8 mouse cellular contexts compared by ENCODE assay signal in genomic region chrX:9199761-9200371, GRCm38 (mm10). TPM values are rescaled to one million over a fixed set of nuclear protein-coding genes. Genes with fewer than 3 reads are reported as not detected.
DNase-seq lines count a peak whose midpoint lies in the region; ATAC-seq and TF ChIP-seq lines count a peak whose summit lies in the region.

Gene Lancl3 (plus strand): TSS chrX:9199902.

- TF ChIP-seq POLR2A in kidney, adult 2 months (IDR thresholded peaks at IDR 0.05; ENCODE audit: low read depth, low read length) = no peak

- H3K4me3 ChIP-seq in heart, embryonic 10.5 days = peak within 1 kb of the TSS; percentile 59
- peak within 1 kb of the TSS; percentile 59 for H3K4me3 ChIP-seq in kidney, adult 2 months (ENCODE audit: insufficient read depth, low read depth, low read length)
- peak within 1 kb of the TSS; percentile 44 for H3K4me3 ChIP-seq in lung, embryonic 15.5 days

- H3K9ac ChIP-seq in lung, embryonic 15.5 days = peak within 1 kb of the TSS; percentile 32

- peak; percentile 84 for ATAC-seq in lung, embryonic 15.5 days (ENCODE audit: borderline replicate concordance, extremely low read depth, low FRiP score, low TSS enrichment)

- H3K9me3 ChIP-seq in heart, embryonic 10.5 days = no peaks in the 10 kb centered on the region
- no peaks in the 10 kb centered on the region for H3K9me3 ChIP-seq in lung, embryonic 15.5 days

- H3K4me1 ChIP-seq in heart, embryonic 10.5 days = no peaks in the 10 kb centered on the region
- 0 out of 2 replicates have a peak, but pooled peaks cover 3% of the 10 kb centered on the region for H3K4me1 ChIP-seq in kidney, adult 2 months (ENCODE audit: control insufficient read depth, insufficient read depth, low read length)
- no peaks in the 10 kb centered on the region for H3K4me1 ChIP-seq in lung, embryonic 15.5 days

- H3K27me3 ChIP-seq in heart, embryonic 10.5 days (ENCODE audit: insufficient read depth, poor library complexity, severe bottlenecking) = peaks cover 19% of the 10 kb centered on the region
- H3K27me3 ChIP-seq in kidney, adult 2 months (replicated peaks; ENCODE audit: control insufficient read depth, insufficient read depth, low read length) = no peaks in the 10 kb centered on the region
- H3K27me3 ChIP-seq in lung, embryonic 15.5 days = peaks cover 7% of the 10 kb centered on the region; the same call in 1 of the 2 replicates

- peak within 1 kb of the TSS; percentile 74 for H3K4me2 ChIP-seq in lung, embryonic 15.5 days

- peak within 1 kb of the TSS; percentile 62; the same call in 1 of the 2 replicates for H3K27ac ChIP-seq in heart, embryonic 10.5 days
- peak within 1 kb of the TSS; percentile 52; the same call in 1 of the 2 replicates for H3K27ac ChIP-seq in kidney, adult 2 months (ENCODE audit: insufficient read depth, low read depth, low read length)
- no peak within 1 kb of the TSS for H3K27ac ChIP-seq in lung, embryonic 15.5 days

- peak; percentile 40 for DNase-seq in 3T3-L1 (ENCODE audit: low read depth, low spot score)
- DNase-seq in NIH3T3 (ENCODE audit: low read depth) = peak; percentile 42
- peak; percentile 43 to 56 for DNase-seq in cerebellum, postnatal 36 days
- DNase-seq in heart, embryonic 10.5 days (ENCODE audit: low spot score) = peak; percentile 73
- peak; percentile 52 for DNase-seq in kidney, adult 2 months
- peak; percentile 2 for DNase-seq in ovary, postnatal 14 days (ENCODE audit: low spot score)
- DNase-seq in spleen, adult 12 weeks (ENCODE audit: low spot score) = no peak

- H3K36me3 ChIP-seq in heart, embryonic 10.5 days = no peaks in the 10 kb centered on the region
- no peaks in the 10 kb centered on the region for H3K36me3 ChIP-seq in kidney, adult 2 months (ENCODE audit: control insufficient read depth, insufficient read depth, low read length)
- H3K36me3 ChIP-seq in lung, embryonic 15.5 days = no peaks in the 10 kb centered on the region

- 10% methylated on average over 49 of the region's 49 CpGs for WGBS in heart, embryonic 10.5 days
- under 1% methylated on average over 44 of the region's 49 CpGs for WGBS in kidney, adult 2 months
- 16% methylated on average over 38 of the region's 49 CpGs for WGBS in lung, embryonic 15.5 days

- no peak for TF ChIP-seq CTCF in kidney, adult 2 months (conservative IDR thresholded peaks at IDR 0.05; ENCODE audit: insufficient read depth, insufficient read length, low read depth, low read length)

RNA-seq across cellular contexts. Expression of gene Lancl3, which starts in this region (rescaled TPM):
- 0.37 and 0.67 TPM in 2 replicates for polyA plus RNA-seq in heart, embryonic 10.5 days (2016; fragmentation: Nextera tagmentation; extraction: Ambion mirVana)
- 0.50 and 0.72 TPM in 2 replicates for polyA plus RNA-seq in kidney, adult 2 months (2012; rRNA removed)
- 1.1 and 1.2 TPM in 2 replicates for polyA plus RNA-seq in lung, embryonic 15.5 days (2015; fragmentation: Nextera tagmentation; extraction: Ambion mirVana)

Comparison
In these comparisons a context has a peak if more than half of its experiments do, and no peak if none do; other contexts are left out.
1. Peak in DNase-seq, H3K4me3 ChIP-seq and H3K27ac ChIP-seq in heart, embryonic 10.5 days; RNA of the gene not detected or under 1 TPM.
2. Peak in DNase-seq, H3K4me3 ChIP-seq and H3K27ac ChIP-seq in kidney, adult 2 months; RNA of the gene not detected or under 1 TPM.